Mouse (Mus musculus) WW6 (cell line): ENCODE measurements around the gene Gcsam.

ENCODE experiments used
- DNase-seq: peaks from one replicate; pipeline ENCODE4 v3.0.0-alpha.2; 2013; ENCODE audit warnings: low read depth, low spot score

The Gcsam gene

DNA sequence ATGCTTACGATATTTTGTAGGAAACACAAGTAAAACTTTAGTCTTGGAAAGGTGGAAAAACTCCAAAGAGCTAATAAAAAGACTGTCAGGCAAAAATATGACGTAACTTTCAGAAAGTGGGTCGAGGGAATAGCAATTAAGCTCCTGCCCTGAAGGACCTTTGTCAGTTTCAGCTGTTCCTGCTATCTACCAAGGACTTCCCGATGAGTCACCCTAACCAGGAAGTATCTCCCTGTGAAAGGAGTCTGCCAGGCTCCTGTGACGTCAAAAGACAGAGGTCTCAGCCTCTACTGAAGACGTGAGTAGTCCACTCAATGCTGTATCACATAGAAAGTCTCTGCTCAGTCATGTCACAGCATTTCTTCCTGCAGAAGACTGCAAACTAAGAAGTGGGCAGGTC lies 34.2 kb downstream of the Gcsam start:
- DNase-seq, result no peak

DNA sequence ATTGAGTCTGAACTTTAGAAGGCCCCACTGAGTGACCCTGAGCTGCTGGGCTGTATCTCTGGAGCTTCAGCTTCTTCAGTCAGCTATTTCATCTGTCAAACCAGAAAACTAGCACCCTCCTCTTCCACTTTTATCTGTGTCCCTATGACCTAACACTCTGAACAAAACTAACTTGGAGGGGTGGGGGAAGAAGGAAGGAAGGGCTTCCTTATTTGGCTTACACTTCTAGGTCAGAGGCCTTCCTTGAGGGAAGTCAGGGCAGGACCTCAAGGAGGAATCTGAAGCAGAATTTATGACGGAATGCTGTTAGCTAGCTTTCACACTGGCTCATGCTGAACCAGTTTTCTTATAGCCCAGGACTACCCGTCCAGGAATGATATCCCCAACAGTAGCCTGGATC lies 41.3 kb downstream of the Gcsam start:
- no peak for DNase-seq

DNA sequence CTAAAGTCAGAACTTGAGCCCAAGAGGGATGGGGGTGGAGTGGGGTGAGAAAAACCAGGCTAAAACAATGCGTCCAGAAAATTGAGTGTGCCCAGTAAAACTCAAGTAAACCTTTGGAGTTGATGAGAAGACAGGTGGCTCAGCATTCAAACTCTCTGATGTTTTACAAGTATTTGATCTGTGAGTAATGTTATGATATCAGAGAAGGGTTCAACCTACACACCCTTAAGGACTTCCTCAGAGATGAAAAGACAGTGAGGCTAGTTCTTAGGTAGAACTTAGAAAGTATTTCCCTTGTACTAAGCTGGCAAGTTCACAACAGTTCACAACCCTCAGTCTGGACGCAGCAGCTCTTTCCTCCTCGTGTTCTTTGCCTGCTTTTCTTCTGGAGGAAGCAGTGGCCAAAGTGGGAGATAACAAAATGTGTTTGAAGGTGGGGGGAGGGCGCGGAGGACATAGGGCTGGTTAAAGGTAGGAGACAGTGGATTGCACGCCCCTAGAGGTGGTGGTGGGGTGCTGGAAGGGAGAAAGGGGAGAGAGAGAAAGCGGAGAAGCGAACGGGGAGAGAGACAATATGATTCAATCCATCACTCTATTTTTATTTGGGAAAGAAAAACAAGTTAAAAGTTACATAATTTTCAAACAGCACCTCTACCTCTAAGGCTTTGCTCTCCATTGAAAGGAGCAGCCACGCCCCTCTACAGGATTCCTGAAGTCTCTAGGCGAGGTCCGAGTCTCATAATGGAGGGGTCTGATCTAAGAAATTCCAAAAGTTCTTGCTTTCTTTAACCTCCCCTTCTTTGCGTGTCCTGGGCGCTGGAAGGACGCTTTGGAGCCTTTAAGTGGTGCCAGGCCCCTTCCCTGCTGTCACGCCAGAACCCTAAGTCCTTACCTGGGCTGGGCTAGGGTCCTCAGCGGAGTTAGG lies 43.1 kb downstream of the Gcsam start:
- DNase-seq, result no peak

DNA sequence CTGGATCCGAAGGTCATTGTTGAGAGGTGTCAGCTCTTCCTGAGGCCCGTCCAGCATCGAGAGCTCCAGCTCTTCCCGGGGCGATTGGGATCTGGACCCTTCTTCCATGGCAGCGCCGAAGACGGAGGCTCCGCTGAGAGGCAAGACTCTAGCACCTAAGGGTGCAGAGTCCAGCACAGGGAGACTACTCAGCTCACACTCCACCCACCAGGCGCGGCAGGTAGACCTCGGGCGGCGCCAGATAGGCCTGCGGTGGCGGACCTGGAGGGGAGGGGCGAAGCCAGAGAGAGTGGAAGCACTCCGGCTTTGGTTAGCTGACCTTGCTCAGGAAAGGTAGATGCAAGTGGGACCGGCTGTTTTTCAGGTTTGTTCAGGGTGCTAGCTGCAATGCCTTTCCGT lies 43.8 kb downstream of the Gcsam start, which contains the start of gene BC016579:
BC016579 (minus strand) TSS at position 135 of the 399 bp plus-strand sequence.
- no peak for DNase-seq

DNA sequence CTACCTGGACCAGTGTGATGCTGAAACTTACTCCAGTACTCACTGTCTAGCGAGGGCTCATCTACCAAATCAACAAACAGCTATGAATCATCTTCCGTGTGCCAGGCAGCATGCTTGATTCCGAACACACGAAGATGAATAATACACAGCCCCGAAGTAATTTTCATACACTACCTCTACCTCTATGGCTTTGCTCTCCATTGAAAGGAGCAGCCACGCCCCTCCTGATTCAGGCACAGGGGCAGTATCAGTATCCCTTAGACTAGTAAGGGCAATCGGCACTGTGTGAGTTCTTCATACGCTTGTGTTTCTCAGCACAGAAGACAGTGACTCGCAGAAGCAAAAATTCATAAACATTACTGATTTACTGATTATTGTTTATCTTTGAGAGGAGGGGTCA lies 44.3 kb downstream of the Gcsam start:
- DNase-seq, result no peak

DNA sequence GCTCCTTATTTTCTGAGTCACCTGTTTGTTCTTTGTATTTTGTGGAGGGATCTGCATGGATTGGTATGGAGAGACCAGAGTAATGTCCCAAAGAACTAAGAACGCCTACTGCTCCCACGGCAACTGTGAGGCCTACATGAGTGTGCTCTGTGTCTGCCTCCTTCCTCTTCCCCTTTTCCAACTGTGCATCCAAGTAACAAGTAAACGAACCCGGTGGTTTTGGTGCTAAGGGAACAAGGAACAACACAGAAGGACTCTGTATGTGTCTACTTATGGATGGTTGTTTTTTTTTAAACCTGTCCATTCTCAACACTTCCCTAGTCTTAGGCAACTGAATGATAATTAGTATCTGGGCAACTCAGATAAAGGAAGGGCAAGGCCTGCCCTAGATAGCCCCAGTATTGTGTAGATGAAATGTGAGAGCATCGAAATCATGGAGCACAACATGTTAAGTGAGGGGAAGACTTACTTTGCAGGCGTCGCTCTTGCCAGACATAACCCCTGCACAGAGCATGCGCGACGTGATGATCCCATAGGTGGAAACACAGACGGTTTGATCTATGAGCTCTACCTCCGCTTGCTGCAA lies 47.5 kb downstream of the Gcsam start:
- no peak for DNase-seq

DNA sequence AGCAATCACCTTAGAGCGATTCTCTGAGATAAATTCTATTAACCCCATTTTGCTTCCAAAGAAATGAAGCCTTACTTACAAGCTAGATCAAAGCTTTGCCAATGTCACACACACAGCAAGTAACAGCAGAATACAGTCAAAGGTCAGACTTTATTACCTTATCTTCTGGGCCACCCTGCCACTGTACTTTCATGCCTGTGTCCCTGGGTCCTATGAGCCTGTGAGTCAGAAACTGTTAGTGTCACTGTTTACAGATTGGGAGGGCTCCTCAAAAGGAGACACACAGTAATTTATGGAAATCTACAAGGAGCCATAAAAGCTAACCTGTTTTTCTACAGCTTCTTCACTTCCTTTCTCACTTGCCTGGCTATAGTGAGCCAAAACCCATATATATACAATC lies 48.1 kb downstream of the Gcsam start:
- no peak for DNase-seq

DNA sequence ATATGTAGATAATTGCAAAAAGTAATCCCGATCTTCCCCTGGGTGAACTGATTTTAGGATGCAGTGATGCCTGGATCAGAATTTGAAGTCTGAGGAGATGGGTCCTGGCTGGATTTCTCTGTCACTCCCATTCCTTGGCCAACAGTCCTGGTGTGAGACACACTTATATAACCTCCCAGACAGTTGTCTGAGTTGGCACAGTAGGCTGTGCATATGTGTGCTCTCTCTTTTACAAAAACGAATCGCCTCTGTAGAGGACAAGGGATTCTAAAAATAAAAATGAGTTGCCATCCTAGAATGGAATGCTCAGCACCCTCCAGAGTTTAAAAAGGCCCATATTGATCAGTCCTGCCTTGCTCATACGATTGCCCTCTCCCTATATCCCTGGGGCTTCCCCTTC lies 49.4 kb downstream of the Gcsam start:
- no peak for DNase-seq

DNA sequence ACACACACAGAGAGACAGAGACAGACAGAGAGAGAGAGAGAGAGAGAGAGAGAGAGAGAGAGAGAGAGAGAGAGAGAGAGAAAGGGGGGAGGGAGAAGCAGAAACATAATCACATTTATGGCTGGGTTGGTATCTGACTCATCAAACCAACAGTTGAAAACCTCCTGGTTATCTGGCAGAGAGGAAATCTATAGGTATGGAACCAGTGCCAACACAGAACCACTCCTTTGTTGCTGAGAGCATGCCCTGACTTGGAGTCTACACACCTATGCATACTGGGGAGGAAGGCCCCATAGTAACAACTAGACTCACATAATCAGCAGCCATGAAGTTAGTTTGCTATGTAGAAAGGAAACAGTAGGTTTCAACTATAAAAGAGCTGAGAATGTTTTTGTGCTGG lies 52.2 kb downstream of the Gcsam start:
- no peak for DNase-seq

DNA sequence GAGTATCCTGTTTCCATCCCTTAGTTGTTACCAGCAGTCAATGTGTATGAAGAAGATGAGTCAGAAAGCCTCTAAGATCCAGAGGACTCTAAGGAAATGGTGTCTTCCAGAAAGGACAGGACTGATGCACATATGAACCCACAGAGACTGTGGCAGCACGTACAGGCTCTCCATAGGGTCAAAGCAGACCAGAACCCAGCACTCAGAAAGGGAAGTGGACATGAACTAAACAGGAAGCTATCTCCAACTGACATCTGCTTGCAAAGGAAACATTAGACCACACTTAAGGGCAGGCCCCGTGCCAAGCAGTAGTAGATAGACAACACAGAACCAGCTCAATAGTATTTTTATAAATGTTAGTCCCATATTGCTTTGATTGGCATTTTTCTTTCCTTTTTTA lies 56.0 kb downstream of the Gcsam start:
- no peak for DNase-seq

DNA sequence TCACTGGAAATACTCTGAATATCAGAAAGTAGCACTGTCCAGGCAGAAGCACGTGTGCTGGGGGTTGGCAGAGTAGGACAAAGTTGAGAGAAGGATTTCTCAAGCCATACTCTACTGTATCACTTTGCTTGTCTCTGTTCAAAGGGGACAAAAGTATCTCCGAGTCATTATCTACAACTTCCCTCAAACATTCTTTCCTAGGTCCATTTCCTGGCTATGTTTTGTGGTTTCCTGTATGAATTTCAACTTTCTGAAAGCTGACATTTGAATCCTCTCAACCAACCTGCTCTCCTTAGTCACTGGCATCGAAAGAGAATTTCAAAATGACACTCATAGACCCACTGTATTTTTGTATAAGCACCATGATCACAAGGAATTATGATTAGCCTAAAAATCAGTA lies 58.0 kb downstream of the Gcsam start:
- no peak for DNase-seq

DNA sequence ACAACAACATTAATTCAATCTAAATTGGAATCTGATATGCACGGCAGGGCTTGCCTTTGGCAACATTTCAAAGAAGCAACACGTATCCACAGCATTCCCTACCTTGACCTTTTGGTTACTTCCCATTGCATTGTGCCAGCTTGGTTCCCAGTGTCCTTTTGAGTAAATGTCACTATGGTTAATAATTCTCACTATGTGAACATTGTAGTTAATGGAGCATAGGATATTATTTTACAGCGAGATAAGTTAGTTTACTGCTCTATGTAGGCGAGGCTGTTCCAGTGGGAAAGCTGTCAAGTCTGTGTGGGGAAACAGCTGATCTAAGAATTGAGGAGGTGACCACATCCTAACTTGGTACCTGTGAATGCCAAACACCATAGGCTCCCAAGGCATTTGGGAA lies 59.8 kb downstream of the Gcsam start:
- no peak for DNase-seq
